Mouse (Mus musculus): ENCODE data around the gene Gdf9. TPM values are rescaled to one million over a fixed set of nuclear protein-coding genes. Genes with fewer than 3 reads are reported as not detected.

Gene Gdf9
- polyA plus RNA-seq, 1 experiment, result 0.42 TPM

DNA sequence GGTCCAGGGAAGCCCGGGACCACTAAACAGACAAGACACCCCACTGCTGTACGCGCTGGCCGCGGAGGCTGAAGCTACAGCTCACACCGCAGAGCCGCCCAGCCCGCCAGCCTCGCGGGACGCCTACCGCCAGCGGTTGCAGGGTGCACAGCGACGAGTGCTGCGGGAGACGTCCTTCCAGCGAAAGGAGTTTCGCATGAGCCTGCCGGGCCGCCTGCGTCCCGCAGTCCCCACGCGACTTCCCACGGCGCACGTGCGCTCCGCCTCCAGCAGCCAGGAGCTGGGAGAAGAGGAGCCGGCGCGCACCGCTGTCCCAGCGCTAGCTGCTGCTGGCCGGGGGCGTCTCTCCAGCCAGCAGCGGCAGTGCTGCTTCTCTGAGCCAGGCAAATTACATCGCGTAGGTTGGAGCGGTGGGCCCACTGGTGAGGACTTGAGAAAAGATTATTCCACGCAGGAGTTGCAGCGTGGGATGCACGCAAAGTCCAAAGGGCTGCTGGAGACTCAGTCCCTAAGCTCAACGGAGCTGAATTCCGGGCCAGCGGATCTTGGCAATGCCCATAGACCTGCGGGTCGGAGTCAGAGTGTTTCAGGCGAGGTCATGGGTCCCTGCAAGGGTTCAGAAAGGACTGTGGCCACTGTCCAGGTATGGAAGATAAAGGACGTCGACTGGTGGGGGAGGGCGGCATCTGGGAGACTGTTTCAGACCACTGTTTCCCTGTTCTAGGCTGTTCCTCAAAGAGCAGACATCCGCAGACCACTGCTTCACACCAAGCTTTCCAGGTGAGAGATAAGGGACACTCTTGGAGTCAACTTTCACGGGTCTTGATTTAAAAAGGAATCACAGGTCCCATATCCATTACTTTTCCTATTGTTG is 33.0 kb downstream of the Gdf9 start:
- DNase-seq, result peak; percentile 54
- Histone ChIP-seq H3K27me3 (replicated peaks; ENCODE audit: control insufficient read depth, insufficient read depth, low read length) (no peaks in the 10 kb centered on the region), H3K36me3 (ENCODE audit: control insufficient read depth, insufficient read depth, low read length) (no peaks in the 10 kb centered on the region), H3K27ac (ENCODE audit: insufficient read depth, low read depth, low read length) (no peak overlapping the region), H3K4me3 (ENCODE audit: insufficient read depth, low read depth, low read length) (peak overlapping the region; percentile 15; the same call in 1 of the 2 replicates), H3K4me1 (ENCODE audit: control insufficient read depth, insufficient read depth, low read length) (peaks cover 6% of the 10 kb centered on the region; the same call in 1 of the 2 replicates)
- 9% methylated on average over 55 of the region's 55 CpGs for WGBS
- TF ChIP-seq POLR2A (IDR thresholded peaks at IDR 0.05; ENCODE audit: low read depth, low read length) (no peak), CTCF (conservative IDR thresholded peaks at IDR 0.05; ENCODE audit: insufficient read depth, insufficient read length, low read depth, low read length) (no peak)

DNA sequence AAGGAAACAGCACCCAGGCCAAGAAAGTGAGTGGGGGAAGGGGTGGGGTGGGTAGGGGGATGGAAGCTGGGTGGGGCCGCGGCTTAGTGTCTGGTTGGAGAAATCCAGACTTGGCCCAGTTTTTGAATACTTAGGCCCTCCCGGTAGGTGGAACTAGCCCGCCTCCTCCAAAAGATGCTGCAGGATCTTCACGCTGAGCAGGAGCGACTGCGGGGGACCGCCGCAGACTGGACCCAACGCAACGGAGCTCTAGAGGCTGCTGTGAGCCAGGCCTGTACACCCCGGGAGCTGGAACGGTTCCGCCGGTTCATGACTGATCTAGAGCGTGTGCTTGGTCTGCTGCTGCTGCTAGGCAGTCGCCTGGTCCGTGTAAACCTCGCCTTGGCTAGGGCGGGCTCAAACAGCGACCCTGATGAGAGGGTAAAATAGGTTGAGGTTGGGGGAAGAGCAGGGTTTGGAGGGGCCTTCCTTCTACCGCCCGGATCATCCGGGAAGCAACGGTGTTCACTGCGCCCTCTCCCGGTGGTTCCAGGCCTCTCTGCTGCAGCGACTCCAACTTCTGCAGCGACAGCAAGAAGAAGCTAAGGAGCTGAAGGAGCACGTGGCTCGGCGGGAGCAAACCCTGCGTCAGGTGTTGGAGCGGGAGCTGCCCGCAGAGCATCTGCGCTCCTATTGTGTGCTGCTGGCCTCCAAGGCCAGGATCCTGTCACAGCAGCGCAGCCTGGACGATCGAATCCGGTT is 35.6 kb downstream of the Gdf9 start:
- H3K36me3 ChIP-seq (ENCODE audit: control insufficient read depth, insufficient read depth, low read length), result no peaks in the 10 kb centered on the region
- peaks cover 5% of the 10 kb centered on the region; the same call in 1 of the 2 replicates for H3K4me1 ChIP-seq (ENCODE audit: control insufficient read depth, insufficient read depth, low read length)
- no peaks in the 10 kb centered on the region for H3K27me3 ChIP-seq (replicated peaks; ENCODE audit: control insufficient read depth, insufficient read depth, low read length)
- no peak overlapping the region for H3K27ac ChIP-seq (ENCODE audit: insufficient read depth, low read depth, low read length)
- no peak for TF ChIP-seq POLR2A (IDR thresholded peaks at IDR 0.05; ENCODE audit: low read depth, low read length)
- peak; percentile 69 for TF ChIP-seq CTCF (conservative IDR thresholded peaks at IDR 0.05; ENCODE audit: insufficient read depth, insufficient read length, low read depth, low read length)
- peak overlapping the region; percentile 38 for H3K4me3 ChIP-seq (ENCODE audit: insufficient read depth, low read depth, low read length)
- DNase-seq, result peak; percentile 78
- 13% methylated on average over 40 of the region's 40 CpGs for WGBS

DNA sequence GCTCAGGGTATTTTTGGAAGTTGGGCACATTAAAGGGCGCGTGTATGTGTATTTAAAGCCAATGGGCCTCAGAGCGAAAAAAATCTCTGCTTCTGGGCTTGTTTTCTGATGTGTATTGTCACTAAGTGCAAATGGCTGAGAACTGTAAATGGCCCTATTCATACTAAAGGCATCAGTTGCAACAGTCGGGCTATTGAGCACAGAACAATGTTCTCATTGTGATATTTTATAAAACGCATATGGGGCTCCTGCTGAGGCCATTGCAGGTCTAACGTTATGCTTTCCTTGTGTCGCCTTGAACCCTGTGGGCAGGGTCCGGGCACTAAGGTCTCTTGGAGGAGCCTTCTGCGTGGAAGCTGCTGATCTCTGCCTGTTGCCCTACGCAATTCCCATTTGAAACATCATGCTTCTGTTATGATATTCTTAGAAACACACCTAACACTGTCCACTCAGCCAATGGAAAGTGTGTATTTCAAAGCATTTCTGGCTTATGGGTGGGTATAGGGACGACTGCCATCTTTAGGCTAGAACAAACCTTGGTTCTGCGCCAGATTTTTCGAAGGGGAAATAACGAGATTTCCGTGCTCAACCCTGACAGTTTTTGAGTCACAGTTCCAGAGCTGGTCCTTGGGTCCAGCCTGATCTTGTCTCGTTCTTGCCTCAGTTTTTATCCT is 38.6 kb downstream of the Gdf9 start:
- H3K4me3 ChIP-seq (ENCODE audit: insufficient read depth, low read depth, low read length), result no peak overlapping the region
- H3K4me1 ChIP-seq (ENCODE audit: control insufficient read depth, insufficient read depth, low read length), result 0 out of 2 replicates have a peak, but pooled peaks cover 2% of the 10 kb centered on the region

DNA sequence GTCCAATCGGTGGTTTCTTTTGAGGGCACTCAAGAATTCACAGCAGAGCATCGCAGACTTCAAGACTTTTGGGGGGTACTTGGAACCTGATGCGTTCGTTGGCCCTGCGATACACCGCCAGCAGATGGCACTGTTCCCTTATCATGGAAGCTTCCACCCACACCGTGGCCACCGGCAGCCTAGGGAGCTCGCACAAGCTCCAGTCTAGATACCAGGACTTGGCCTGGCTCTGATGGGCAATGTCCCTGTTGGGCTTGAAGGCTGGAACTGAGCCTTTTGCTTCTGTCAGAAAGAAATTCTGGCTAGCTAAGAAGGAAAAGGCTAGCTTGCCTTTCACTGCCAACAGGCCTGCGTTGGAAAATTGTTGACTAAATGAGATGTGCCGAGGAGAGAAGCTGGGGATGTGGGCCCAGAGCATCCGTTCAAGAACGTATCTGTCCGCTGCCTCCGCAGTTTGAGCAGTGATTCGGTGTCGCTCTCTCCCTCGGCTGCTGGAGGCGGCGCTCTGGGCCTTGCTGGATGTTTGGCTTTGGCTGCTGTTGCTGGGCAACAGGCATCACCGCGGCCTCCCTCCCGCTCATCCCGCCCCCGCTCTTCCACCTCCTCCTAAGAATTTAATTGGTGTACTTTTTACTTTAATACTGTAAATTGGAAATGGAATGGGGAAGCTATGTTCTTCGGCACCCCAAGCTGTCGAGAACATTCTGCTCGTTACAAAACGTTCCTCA is 39.3 kb downstream of the Gdf9 start, which contains the start of gene Gm9837:
Gene Gm9837, minus strand, starts transcription at position 512 of the 728 bp plus-strand sequence.
- WGBS, result 9% methylated on average over 29 of the region's 29 CpGs
- H3K4me1 ChIP-seq (ENCODE audit: control insufficient read depth, insufficient read depth, low read length), result 0 out of 2 replicates have a peak, but pooled peaks cover 2% of the 10 kb centered on the region
- H3K4me3 ChIP-seq (ENCODE audit: insufficient read depth, low read depth, low read length), result no peak within 1 kb of the TSS
- H3K27ac ChIP-seq (ENCODE audit: insufficient read depth, low read depth, low read length), result no peak within 1 kb of the TSS
- H3K36me3 ChIP-seq (ENCODE audit: control insufficient read depth, insufficient read depth, low read length), result no peaks in the 10 kb centered on the region
- no peaks in the 10 kb centered on the region for H3K27me3 ChIP-seq (replicated peaks; ENCODE audit: control insufficient read depth, insufficient read depth, low read length)
- DNase-seq, result peak; percentile 88
- no peak for TF ChIP-seq POLR2A (IDR thresholded peaks at IDR 0.05; ENCODE audit: low read depth, low read length)
- peak; percentile 96 for TF ChIP-seq CTCF (conservative IDR thresholded peaks at IDR 0.05; ENCODE audit: insufficient read depth, insufficient read length, low read depth, low read length)

More for the DNA sequence above, 38.6 kb downstream of the Gdf9 start:
- Histone ChIP-seq H3K27ac (ENCODE audit: insufficient read depth, low read depth, low read length) (no peak overlapping the region), H3K27me3 (replicated peaks; ENCODE audit: control insufficient read depth, insufficient read depth, low read length) (no peaks in the 10 kb centered on the region), H3K36me3 (ENCODE audit: control insufficient read depth, insufficient read depth, low read length) (no peaks in the 10 kb centered on the region)
- 44% methylated on average over 16 of the region's 16 CpGs for WGBS
- DNase-seq, result no peak
- TF ChIP-seq POLR2A (IDR thresholded peaks at IDR 0.05; ENCODE audit: low read depth, low read length) (no peak), CTCF (conservative IDR thresholded peaks at IDR 0.05; ENCODE audit: insufficient read depth, insufficient read length, low read depth, low read length) (no peak)

DNA sequence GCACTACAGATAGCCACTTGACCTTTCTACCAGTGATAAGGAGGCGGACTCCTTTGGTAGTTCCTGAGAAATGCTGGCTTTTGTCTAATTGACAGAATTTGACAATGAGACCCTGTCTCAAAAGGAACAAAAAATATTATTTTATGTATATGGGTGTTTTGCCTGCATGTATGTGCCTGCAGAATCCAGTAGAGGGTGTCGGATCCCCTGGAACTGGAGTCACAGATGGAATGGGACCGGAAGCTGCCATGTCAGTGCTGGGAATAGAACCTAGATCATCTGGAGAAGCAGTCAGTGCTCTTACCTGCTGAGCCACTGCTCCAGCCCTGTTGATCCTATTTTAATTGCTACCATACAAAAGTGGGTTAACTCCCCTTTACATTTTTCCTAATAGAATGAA is 41.9 kb downstream of the Gdf9 start:
- no peaks in the 10 kb centered on the region for H3K36me3 ChIP-seq (ENCODE audit: control insufficient read depth, insufficient read depth, low read length)
- H3K4me1 ChIP-seq (ENCODE audit: control insufficient read depth, insufficient read depth, low read length), result no peaks in the 10 kb centered on the region
- DNase-seq, result no peak
- TF ChIP-seq CTCF (conservative IDR thresholded peaks at IDR 0.05; ENCODE audit: insufficient read depth, insufficient read length, low read depth, low read length) (0 out of 2 replicates have a peak, but pooled peaks have one; percentile 20), POLR2A (IDR thresholded peaks at IDR 0.05; ENCODE audit: low read depth, low read length) (no peak)
- no peaks in the 10 kb centered on the region for H3K27me3 ChIP-seq (replicated peaks; ENCODE audit: control insufficient read depth, insufficient read depth, low read length)
- WGBS, result 85% methylated on average over 3 of the region's 3 CpGs
- no peak overlapping the region for H3K27ac ChIP-seq (ENCODE audit: insufficient read depth, low read depth, low read length)
- H3K4me3 ChIP-seq (ENCODE audit: insufficient read depth, low read depth, low read length), result no peak overlapping the region

DNA sequence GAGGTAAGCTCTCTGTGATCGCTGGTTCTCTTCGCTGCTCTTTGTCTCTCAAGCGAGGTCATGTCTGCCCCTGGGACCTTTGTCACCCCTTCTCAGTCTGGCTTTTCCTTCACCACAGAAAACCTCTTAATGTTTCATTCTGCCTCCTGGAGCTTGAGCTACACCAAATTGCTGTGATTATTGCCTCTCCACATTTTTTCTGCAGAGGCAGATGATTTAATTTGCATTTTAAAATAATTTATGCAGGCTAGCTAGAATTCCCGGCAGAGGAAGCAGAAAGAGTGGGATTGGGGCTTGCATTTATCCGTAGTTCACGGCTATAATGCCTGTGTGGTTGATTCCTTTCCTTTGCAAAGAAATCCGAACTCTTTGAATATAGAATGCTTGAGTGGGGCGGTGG is 44.8 kb downstream of the Gdf9 start:
- H3K36me3 ChIP-seq (ENCODE audit: control insufficient read depth, insufficient read depth, low read length), result no peaks in the 10 kb centered on the region
- 29% methylated on average over 8 of the region's 8 CpGs for WGBS
- H3K27me3 ChIP-seq (replicated peaks; ENCODE audit: control insufficient read depth, insufficient read depth, low read length), result peaks cover 3% of the 10 kb centered on the region; the same call in 1 of the 2 replicates

More for the DNA sequence above, 44.8 kb downstream of the Gdf9 start:
- no peak for TF ChIP-seq CTCF (conservative IDR thresholded peaks at IDR 0.05; ENCODE audit: insufficient read depth, insufficient read length, low read depth, low read length)
- no peak for TF ChIP-seq POLR2A (IDR thresholded peaks at IDR 0.05; ENCODE audit: low read depth, low read length)
- no peak for DNase-seq
- Histone ChIP-seq H3K27ac (ENCODE audit: insufficient read depth, low read depth, low read length) (no peak overlapping the region), H3K4me3 (ENCODE audit: insufficient read depth, low read depth, low read length) (no peak overlapping the region), H3K4me1 (ENCODE audit: control insufficient read depth, insufficient read depth, low read length) (no peaks in the 10 kb centered on the region)

All from kidney, adult 2 months (tissue).